Mouse (Mus musculus): ENCODE data around the gene Triml2. TPM values are rescaled to one million over a fixed set of nuclear protein-coding genes. Genes with fewer than 3 reads are reported as not detected.

Gene Triml2
- polyA plus RNA-seq, 1 experiment = not detected

GRCm38 (mm10) chr8:43179189-43179588, 1.2 kb upstream of the Triml2 start:
- TF ChIP-seq CTCF (IDR thresholded peaks at IDR 0.05; ENCODE audit: insufficient read depth, low read length) = no peak
- no peak for TF ChIP-seq POLR2A (IDR thresholded peaks at IDR 0.05; ENCODE audit: borderline replicate concordance, extremely low read depth, low read depth, low read length)
- Histone ChIP-seq H3K4me1 (ENCODE audit: control insufficient read depth, insufficient read depth, low read length) (no peaks in the 10 kb centered on the region), H3K4me3 (replicated peaks; ENCODE audit: extremely low read depth, low read depth, low read length) (no peak overlapping the region)
- peak; percentile 5 for DNase-seq
- 32% methylated on average over 4 of the region's 4 CpGs for WGBS

DNA sequence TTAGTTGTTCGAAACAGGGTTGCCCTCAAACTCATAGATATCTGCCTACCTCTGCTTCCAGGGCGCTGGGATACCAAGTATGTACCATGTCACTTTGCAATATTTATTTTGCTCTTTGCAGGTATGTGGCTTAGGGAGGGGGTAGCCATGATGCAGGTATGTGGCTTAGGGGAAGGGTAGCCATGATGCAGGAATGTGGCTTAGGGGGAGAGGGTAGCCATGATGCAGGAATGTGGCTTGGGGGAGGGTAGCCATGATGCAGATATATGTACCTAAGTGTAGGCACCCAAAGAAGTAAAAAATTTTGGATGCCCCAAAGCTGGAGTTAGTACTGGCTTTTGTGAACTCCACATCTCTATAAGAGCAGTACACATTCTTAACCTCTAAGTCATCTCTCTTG, 1.9 kb downstream of the Triml2 start:
- Histone ChIP-seq H3K4me3 (replicated peaks; ENCODE audit: extremely low read depth, low read depth, low read length) (no peak overlapping the region), H3K4me1 (ENCODE audit: control insufficient read depth, insufficient read depth, low read length) (no peaks in the 10 kb centered on the region)
- TF ChIP-seq CTCF (IDR thresholded peaks at IDR 0.05; ENCODE audit: insufficient read depth, low read length) (no peak), POLR2A (IDR thresholded peaks at IDR 0.05; ENCODE audit: borderline replicate concordance, extremely low read depth, low read depth, low read length) (no peak)
- 68% methylated on average over 2 of the region's 2 CpGs for WGBS
- no peak for DNase-seq

DNA sequence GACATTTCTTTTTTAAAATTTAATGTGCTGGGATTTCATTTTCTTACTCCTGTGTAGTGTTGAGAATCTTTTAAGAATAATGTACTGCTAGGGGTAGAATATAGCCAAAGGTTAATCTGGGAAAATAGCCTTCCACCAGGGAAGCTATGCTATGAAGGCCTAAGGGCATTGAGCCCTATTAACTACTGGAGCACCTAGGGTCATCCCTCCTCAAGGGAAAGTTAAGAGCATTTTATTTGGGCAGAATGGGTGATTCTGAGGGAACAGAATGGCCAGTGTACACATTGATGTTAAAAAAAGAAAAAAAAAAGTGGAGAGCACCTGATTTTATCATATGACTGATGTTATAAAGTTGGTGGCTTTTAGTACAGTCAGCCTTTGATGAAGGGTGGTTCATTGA, 35.2 kb downstream of the Triml2 start:
- Histone ChIP-seq H3K4me1 (ENCODE audit: control insufficient read depth, insufficient read depth, low read length) (no peaks in the 10 kb centered on the region), H3K4me3 (replicated peaks; ENCODE audit: extremely low read depth, low read depth, low read length) (no peak overlapping the region)
- TF ChIP-seq POLR2A (IDR thresholded peaks at IDR 0.05; ENCODE audit: borderline replicate concordance, extremely low read depth, low read depth, low read length) = no peak
- TF ChIP-seq CTCF (IDR thresholded peaks at IDR 0.05; ENCODE audit: insufficient read depth, low read length) = no peak
- no peak for DNase-seq

DNA sequence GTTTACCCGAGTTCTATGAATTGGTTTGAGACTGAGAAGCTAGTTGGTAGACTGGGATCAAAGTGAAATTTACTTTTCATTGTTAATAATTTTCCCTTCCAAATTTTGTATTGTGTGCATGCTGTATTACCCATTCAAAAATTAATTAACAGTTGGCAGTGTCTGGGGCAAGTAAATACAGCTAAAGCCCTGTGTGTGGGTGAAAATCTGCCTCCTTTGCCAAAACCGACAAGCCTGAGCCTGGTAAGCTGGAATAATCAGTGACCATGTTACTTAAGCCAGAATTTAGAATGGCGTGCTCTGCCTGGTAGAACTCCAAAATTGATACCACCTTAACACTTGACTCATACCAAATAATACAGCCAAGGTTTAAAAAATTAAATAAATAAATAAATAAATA, 63.0 kb downstream of the Triml2 start:
- no peak for DNase-seq
- Histone ChIP-seq H3K4me1 (ENCODE audit: control insufficient read depth, insufficient read depth, low read length) (no peaks in the 10 kb centered on the region), H3K4me3 (replicated peaks; ENCODE audit: extremely low read depth, low read depth, low read length) (no peak overlapping the region)
- TF ChIP-seq CTCF (IDR thresholded peaks at IDR 0.05; ENCODE audit: insufficient read depth, low read length) = no peak
- TF ChIP-seq POLR2A (IDR thresholded peaks at IDR 0.05; ENCODE audit: borderline replicate concordance, extremely low read depth, low read depth, low read length) = no peak
- 78% methylated on average over 3 of the region's 3 CpGs for WGBS

Other genes with a start within 250 kb of the Triml2 start
- gene Triml1, start 39.1 kb upstream of the Triml2 start, polyA plus RNA-seq (2012; rRNA removed) = not detected in 2 replicates
- gene Zfp42, start 126.4 kb downstream of the Triml2 start, polyA plus RNA-seq (2012; rRNA removed) = not detected in 2 replicates